Mouse (Mus musculus) cerebellum, adult 2 months (tissue): ENCODE results near the gene Mllt10.

Experiments used
- CTCF ChIP-seq: fragments of 200-500 bp; IDR thresholded peaks from 2 replicates; pipeline ENCODE4 v1.5.1; 2011; ENCODE audit warnings: low read depth, mild to moderate bottlenecking, control low read depth, low read length, moderate library complexity, borderline replicate concordance; ENCODE audit not compliant: insufficient read depth
- POLR2A ChIP-seq: fragments of 200-500 bp; IDR thresholded peaks from 2 replicates; pipeline ENCODE4 v1.6.1; 2011; ENCODE audit warnings: low read length, control low read depth, borderline replicate concordance; ENCODE audit not compliant: insufficient read depth

- TF ChIP-seq POLR2A = no peak
- no peak for TF ChIP-seq CTCF
Observed at GRCm38 (mm10) chr2:18058146-18058708, 3.2 kb downstream of the Mllt10 start.
